Mouse (Mus musculus): ENCODE measurements around the gene Slk. TPM values are rescaled to one million over a fixed set of nuclear protein-coding genes. Genes with fewer than 3 reads are reported as not detected.

Slk gene
- total and polyA plus RNA-seq, 2 experiments from 2014 or later = 3.8 to 28.4 TPM

- H3K4me2 ChIP-seq (ENCODE audit: low read depth) = no peak overlapping the region
- no peak for ATAC-seq
- 0 out of 2 replicates have a peak, but pooled peaks cover 4% of the 10 kb centered on the region for H3K36me3 ChIP-seq (ENCODE audit: insufficient read depth)
- H3K9ac ChIP-seq = no peak overlapping the region
- no peaks in the 10 kb centered on the region for H3K27me3 ChIP-seq (ENCODE audit: insufficient read depth, low read length)
- TF ChIP-seq CTCF (IDR thresholded peaks at IDR 0.05; ENCODE audit: low read depth) = no peak
- no peak for DNase-seq
- no peak overlapping the region for H3K4me3 ChIP-seq (ENCODE audit: low read depth, low read length)
- WGBS = 95% methylated on average over 5 of the region's 5 CpGs
- no peaks in the 10 kb centered on the region for H3K4me1 ChIP-seq (ENCODE audit: insufficient read depth)
- no peak overlapping the region for H3K27ac ChIP-seq (ENCODE audit: low read depth, low read length)
- H3K9me3 ChIP-seq (ENCODE audit: low read length) = no peaks in the 10 kb centered on the region
Measured at GRCm38 (mm10) chr19:47651160-47651480, 71.6 kb downstream of the Slk start.

- Histone ChIP-seq H3K4me3 (ENCODE audit: low read depth, low read length) (no peak overlapping the region), H3K9ac (no peak overlapping the region), H3K9me3 (ENCODE audit: low read length) (no peaks in the 10 kb centered on the region), H3K4me2 (ENCODE audit: low read depth) (no peak overlapping the region), H3K36me3 (ENCODE audit: insufficient read depth) (no peaks in the 10 kb centered on the region), H3K4me1 (ENCODE audit: insufficient read depth) (no peaks in the 10 kb centered on the region), H3K27ac (ENCODE audit: low read depth, low read length) (no peak overlapping the region), H3K27me3 (ENCODE audit: insufficient read depth, low read length) (no peaks in the 10 kb centered on the region)
- DNase-seq (no peak), ATAC-seq (no peak)
- TF ChIP-seq CTCF (IDR thresholded peaks at IDR 0.05; ENCODE audit: low read depth) = no peak
- 81% methylated on average over 8 of the region's 8 CpGs for WGBS
Measured at GRCm38 (mm10) chr19:47652255-47652654, 72.8 kb downstream of the Slk start.

GRCm38 (mm10) chr19:47653173-47653572, 73.7 kb downstream of the Slk start:
- no peaks in the 10 kb centered on the region for H3K9me3 ChIP-seq (ENCODE audit: low read length)
- ATAC-seq (no peak), DNase-seq (no peak)
- no peaks in the 10 kb centered on the region for H3K36me3 ChIP-seq (ENCODE audit: insufficient read depth)
- no peak overlapping the region for H3K9ac ChIP-seq
- 86% methylated on average over 8 of the region's 8 CpGs for WGBS
- H3K4me2 ChIP-seq (ENCODE audit: low read depth) = no peak overlapping the region
- H3K4me1 ChIP-seq (ENCODE audit: insufficient read depth) = no peaks in the 10 kb centered on the region
- no peaks in the 10 kb centered on the region for H3K27me3 ChIP-seq (ENCODE audit: insufficient read depth, low read length)
- H3K4me3 ChIP-seq (ENCODE audit: low read depth, low read length) = no peak overlapping the region
- no peak for TF ChIP-seq CTCF (IDR thresholded peaks at IDR 0.05; ENCODE audit: low read depth)
- no peak overlapping the region for H3K27ac ChIP-seq (ENCODE audit: low read depth, low read length)

- Histone ChIP-seq H3K4me3 (ENCODE audit: low read depth, low read length) (no peak overlapping the region), H3K9me3 (ENCODE audit: low read length) (no peaks in the 10 kb centered on the region), H3K27me3 (ENCODE audit: insufficient read depth, low read length) (no peaks in the 10 kb centered on the region), H3K9ac (no peak overlapping the region), H3K4me1 (ENCODE audit: insufficient read depth) (0 out of 2 replicates have a peak, but pooled peaks cover 3% of the 10 kb centered on the region), H3K36me3 (ENCODE audit: insufficient read depth) (no peaks in the 10 kb centered on the region), H3K27ac (ENCODE audit: low read depth, low read length) (no peak overlapping the region), H3K4me2 (ENCODE audit: low read depth) (no peak overlapping the region)
- 75% methylated on average over 11 of the region's 11 CpGs for WGBS
- no peak for ATAC-seq
- DNase-seq = no peak
- TF ChIP-seq CTCF (IDR thresholded peaks at IDR 0.05; ENCODE audit: low read depth) = no peak
Measured at GRCm38 (mm10) chr19:47654896-47655295, 75.4 kb downstream of the Slk start.

GRCm38 (mm10) chr19:47658914-47659535, 79.5 kb downstream of the Slk start:
- peak; percentile 88 for ATAC-seq
- TF ChIP-seq CTCF (IDR thresholded peaks at IDR 0.05; ENCODE audit: low read depth) = peak; percentile 75
- no peaks in the 10 kb centered on the region for H3K36me3 ChIP-seq (ENCODE audit: insufficient read depth)
- no peak overlapping the region for H3K4me2 ChIP-seq (ENCODE audit: low read depth)
- 0 out of 2 replicates have a peak, but pooled peaks cover 3% of the 10 kb centered on the region for H3K4me1 ChIP-seq (ENCODE audit: insufficient read depth)
- 7% methylated on average over 5 of the region's 5 CpGs for WGBS
- no peaks in the 10 kb centered on the region for H3K27me3 ChIP-seq (ENCODE audit: insufficient read depth, low read length)
- H3K9me3 ChIP-seq (ENCODE audit: low read length) = no peaks in the 10 kb centered on the region
- peak overlapping the region; percentile 31; the same call in 1 of the 2 replicates for H3K9ac ChIP-seq
- no peak overlapping the region for H3K4me3 ChIP-seq (ENCODE audit: low read depth, low read length)
- H3K27ac ChIP-seq (ENCODE audit: low read depth, low read length) = no peak overlapping the region
- peak; percentile 68 for DNase-seq

GRCm38 (mm10) chr19:47659765-47660408, 80.4 kb downstream of the Slk start:
- DNase-seq (no peak), ATAC-seq (no peak)
- H3K4me2 ChIP-seq (ENCODE audit: low read depth) = no peak overlapping the region
- H3K9me3 ChIP-seq (ENCODE audit: low read length) = no peaks in the 10 kb centered on the region
- no peaks in the 10 kb centered on the region for H3K36me3 ChIP-seq (ENCODE audit: insufficient read depth)
- H3K27me3 ChIP-seq (ENCODE audit: insufficient read depth, low read length) = no peaks in the 10 kb centered on the region
- no peak overlapping the region for H3K27ac ChIP-seq (ENCODE audit: low read depth, low read length)
- H3K9ac ChIP-seq = 0 out of 2 replicates have a peak overlapping the region, but pooled peaks have one; percentile 31
- WGBS = 84% methylated on average over 9 of the region's 9 CpGs
- 0 out of 2 replicates have a peak, but pooled peaks cover 3% of the 10 kb centered on the region for H3K4me1 ChIP-seq (ENCODE audit: insufficient read depth)
- TF ChIP-seq CTCF (IDR thresholded peaks at IDR 0.05; ENCODE audit: low read depth) = no peak
- no peak overlapping the region for H3K4me3 ChIP-seq (ENCODE audit: low read depth, low read length)

GRCm38 (mm10) chr19:47667601-47668000, 88.1 kb downstream of the Slk start:
- no peak overlapping the region for H3K4me3 ChIP-seq (ENCODE audit: low read depth, low read length)
- no peak overlapping the region for H3K9ac ChIP-seq
- no peak overlapping the region for H3K4me2 ChIP-seq (ENCODE audit: low read depth)
- no peaks in the 10 kb centered on the region for H3K4me1 ChIP-seq (ENCODE audit: insufficient read depth)
- H3K27ac ChIP-seq (ENCODE audit: low read depth, low read length) = no peak overlapping the region
- H3K9me3 ChIP-seq (ENCODE audit: low read length) = no peaks in the 10 kb centered on the region
- no peak for DNase-seq
- 59% methylated on average over 8 of the region's 8 CpGs for WGBS
- H3K36me3 ChIP-seq (ENCODE audit: insufficient read depth) = no peaks in the 10 kb centered on the region
- ATAC-seq = no peak
- no peaks in the 10 kb centered on the region for H3K27me3 ChIP-seq (ENCODE audit: insufficient read depth, low read length)
- no peak for TF ChIP-seq CTCF (IDR thresholded peaks at IDR 0.05; ENCODE audit: low read depth)

Data from forebrain, postnatal 0 days (tissue).